Mouse (Mus musculus): ENCODE measurements around the gene Nat8f7. TPM values are rescaled to one million over a fixed set of nuclear protein-coding genes. Genes with fewer than 3 reads are reported as not detected.

The Nat8f7 gene
- polyA plus RNA-seq (2015; fragmentation: Nextera tagmentation; extraction: Ambion mirVana) = 0.14 and 0.31 TPM in 2 replicates

DNA sequence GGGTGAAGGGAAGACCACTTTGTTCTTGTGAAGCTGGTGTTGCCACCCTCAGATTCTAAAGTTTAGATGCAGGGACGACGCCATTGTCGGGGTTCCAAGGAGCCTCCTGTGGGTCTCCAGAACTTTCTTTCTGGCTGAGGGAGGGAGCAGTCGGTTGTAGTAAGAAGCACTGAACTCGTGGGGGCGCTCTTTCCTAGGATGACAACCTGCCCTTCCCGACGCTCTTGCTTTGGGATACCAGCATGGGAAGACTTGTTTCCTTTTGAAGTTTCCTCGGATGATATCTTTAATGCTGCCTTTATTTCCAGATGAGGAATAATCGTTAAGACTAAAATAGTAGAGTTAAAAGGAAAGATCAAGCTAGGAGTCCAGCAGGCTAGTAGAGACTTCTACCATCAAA lies at the start of gene Nat8f7:
Nat8f7 (minus strand) TSS at position 101 of the 400 bp plus-strand sequence.

Small RNA genes lying within 50 kb of the gene (microRNA-seq; reads per million reads assigned to microRNA genes)
- not detected for gene Gm27317

Other genes with a start within 250 kb of the Nat8f7 start
- 12.7 and 12.8 TPM in 2 replicates for gene Fbxo41, start 210.2 kb downstream of the Nat8f7 start, polyA plus RNA-seq (2015; fragmentation: Nextera tagmentation; extraction: Ambion mirVana)
- 0.14 and 0.30 TPM in 2 replicates for gene Egr4, start 199.6 kb downstream of the Nat8f7 start, polyA plus RNA-seq (2015; fragmentation: Nextera tagmentation; extraction: Ambion mirVana)
- gene Alms1, start 125.7 kb downstream of the Nat8f7 start, polyA plus RNA-seq (2015; fragmentation: Nextera tagmentation; extraction: Ambion mirVana) = 2.3 and 3.0 TPM in 2 replicates
- gene Nat8f3, start 52.5 kb upstream of the Nat8f7 start, polyA plus RNA-seq (2015; fragmentation: Nextera tagmentation; extraction: Ambion mirVana) = 0.10 and 0.17 TPM in 2 replicates
- not detected in 2 replicates for gene Nat8f6, start 107.7 kb upstream of the Nat8f7 start, polyA plus RNA-seq (2015; fragmentation: Nextera tagmentation; extraction: Ambion mirVana)
- 0.56 and 0.89 TPM in 2 replicates for gene Nat8f5, start 107.8 kb upstream of the Nat8f7 start, polyA plus RNA-seq (2015; fragmentation: Nextera tagmentation; extraction: Ambion mirVana)
- 0.76 and 0.77 TPM in 2 replicates for gene Nat8, start 118.9 kb upstream of the Nat8f7 start, polyA plus RNA-seq (2015; fragmentation: Nextera tagmentation; extraction: Ambion mirVana)
- gene Nat8f2, start 156.0 kb upstream of the Nat8f7 start, polyA plus RNA-seq (2015; fragmentation: Nextera tagmentation; extraction: Ambion mirVana) = not detected in 2 replicates
- gene Nat8f4, start 191.7 kb upstream of the Nat8f7 start, polyA plus RNA-seq (2015; fragmentation: Nextera tagmentation; extraction: Ambion mirVana) = 4.6 and 5.1 TPM in 2 replicates
- 64.7 and 72.3 TPM in 2 replicates for gene Tprkb, start 198.7 kb upstream of the Nat8f7 start, polyA plus RNA-seq (2015; fragmentation: Nextera tagmentation; extraction: Ambion mirVana)
- 28.1 and 28.9 TPM in 2 replicates for gene Nat8f1, start 202.5 kb upstream of the Nat8f7 start, polyA plus RNA-seq (2015; fragmentation: Nextera tagmentation; extraction: Ambion mirVana)
- 37.5 and 38.1 TPM in 2 replicates for gene Dusp11, start 248.5 kb upstream of the Nat8f7 start, polyA plus RNA-seq (2015; fragmentation: Nextera tagmentation; extraction: Ambion mirVana)